In genomic region chr16:90402292-90402691, GRCm38 (mm10) we compare ENCODE assay signal across 24 mouse cellular contexts. TPM values are rescaled to one million over a fixed set of nuclear protein-coding genes. Genes with fewer than 3 reads are reported as not detected.
DNase-seq lines count a peak whose midpoint lies in the region; ATAC-seq and TF ChIP-seq lines count a peak whose summit lies in the region.
"Had no signal": no experiment of that assay in that cellular context is flagged by ENCODE, and none has a peak within 500 bp of the region (broad histone marks: within the 10 kb centered on the region; RNA-seq: fewer than 3 reads in every experiment).

No protein-coding gene starts in this region.

- no peak overlapping the region for H3K4me3 ChIP-seq in embryonic facial prominence, embryonic 12.5 days
- H3K4me3 ChIP-seq in embryonic facial prominence, embryonic 10.5 days: no peak overlapping the region
- no peak overlapping the region for H3K4me3 ChIP-seq in kidney, embryonic 16.5 days (ENCODE audit: low read length)
- H3K4me3 ChIP-seq in kidney, embryonic 14.5 days (ENCODE audit: low read length): no peak overlapping the region
- H3K4me3 ChIP-seq in lung, embryonic 15.5 days: no peak overlapping the region
- H3K4me3 ChIP-seq in lung, adult 2 months (replicated peaks; ENCODE audit: extremely low read depth, low read depth, low read length): no peak overlapping the region
- no peak overlapping the region for H3K4me3 ChIP-seq in intestine, postnatal 0 days (ENCODE audit: low read depth, low read length)
- H3K4me3 ChIP-seq: erythroblast, embryonic 14.5 days; forebrain, embryonic 15.5 days; heart, embryonic 10.5 days; hindbrain, embryonic 13.5 days; midbrain, embryonic 15.5 days; myocyte had no signal

- H3K9ac ChIP-seq in embryonic facial prominence, embryonic 12.5 days: no peak overlapping the region
- H3K9ac ChIP-seq in kidney, embryonic 16.5 days (replicated peaks; ENCODE audit: low read length): no peak overlapping the region
- H3K9ac ChIP-seq in kidney, embryonic 14.5 days (ENCODE audit: low read depth, low read length): no peak overlapping the region
- H3K9ac ChIP-seq in lung, embryonic 15.5 days: no peak overlapping the region
- no peak overlapping the region for H3K9ac ChIP-seq in intestine, postnatal 0 days (ENCODE audit: low read depth, low read length)
- H3K9ac ChIP-seq: forebrain, embryonic 15.5 days; hindbrain, embryonic 13.5 days; midbrain, embryonic 15.5 days had no signal

- H3K9me3 ChIP-seq in embryonic facial prominence, embryonic 12.5 days: no peaks in the 10 kb centered on the region
- no peaks in the 10 kb centered on the region for H3K9me3 ChIP-seq in embryonic facial prominence, embryonic 10.5 days
- no peaks in the 10 kb centered on the region for H3K9me3 ChIP-seq in kidney, embryonic 16.5 days (ENCODE audit: low read length)
- H3K9me3 ChIP-seq in kidney, embryonic 14.5 days (ENCODE audit: control insufficient read depth, low read length): no peaks in the 10 kb centered on the region
- H3K9me3 ChIP-seq in lung, embryonic 15.5 days: no peaks in the 10 kb centered on the region
- H3K9me3 ChIP-seq in intestine, postnatal 0 days (ENCODE audit: control insufficient read depth): no peaks in the 10 kb centered on the region
- H3K9me3 ChIP-seq: forebrain, embryonic 15.5 days; heart, embryonic 10.5 days; hindbrain, embryonic 13.5 days; midbrain, embryonic 15.5 days had no signal

- no peak overlapping the region for H3K4me2 ChIP-seq in embryonic facial prominence, embryonic 12.5 days (replicated peaks)
- H3K4me2 ChIP-seq in kidney, embryonic 16.5 days (replicated peaks; ENCODE audit: low read depth, low read length): no peak overlapping the region
- no peak overlapping the region for H3K4me2 ChIP-seq in kidney, embryonic 14.5 days (replicated peaks; ENCODE audit: low read depth, low read length)
- H3K4me2 ChIP-seq in lung, embryonic 15.5 days: no peak overlapping the region
- H3K4me2 ChIP-seq in intestine, postnatal 0 days (replicated peaks; ENCODE audit: low read depth): no peak overlapping the region
- H3K4me2 ChIP-seq: forebrain, embryonic 15.5 days; hindbrain, embryonic 13.5 days; midbrain, embryonic 15.5 days had no signal

- ATAC-seq in embryonic facial prominence, embryonic 12.5 days (ENCODE audit: insufficient number of reproducible peaks, insufficient read depth, low FRiP score, low TSS enrichment): no peak
- ATAC-seq in kidney, embryonic 16.5 days (ENCODE audit: low FRiP score, low TSS enrichment): peak; percentile 49; the same call in 1 of the 2 replicates
- ATAC-seq in kidney, embryonic 14.5 days (ENCODE audit: low FRiP score, low TSS enrichment): no peak
- ATAC-seq in lung, embryonic 15.5 days (ENCODE audit: borderline replicate concordance, extremely low read depth, low FRiP score, low TSS enrichment): no peak
- peak; percentile 64 for ATAC-seq in intestine, postnatal 0 days
- ATAC-seq: CD4-positive, CD25-positive, alpha-beta regulatory T cell, adult 4 months; forebrain, embryonic 15.5 days; inflammation-experienced regulatory T-cells, adult 6 months; midbrain, embryonic 15.5 days had no signal

- H3K27me3 ChIP-seq in embryonic facial prominence, embryonic 12.5 days: no peaks in the 10 kb centered on the region
- no peaks in the 10 kb centered on the region for H3K27me3 ChIP-seq in embryonic facial prominence, embryonic 10.5 days (replicated peaks; ENCODE audit: low read depth, poor library complexity, severe bottlenecking)
- H3K27me3 ChIP-seq in kidney, embryonic 16.5 days (ENCODE audit: insufficient read depth, low read length): no peaks in the 10 kb centered on the region
- no peaks in the 10 kb centered on the region for H3K27me3 ChIP-seq in kidney, embryonic 14.5 days (ENCODE audit: control insufficient read depth, insufficient read depth, low read length)
- no peaks in the 10 kb centered on the region for H3K27me3 ChIP-seq in lung, embryonic 15.5 days
- no peaks in the 10 kb centered on the region for H3K27me3 ChIP-seq in intestine, postnatal 0 days (replicated peaks; ENCODE audit: control insufficient read depth, insufficient read depth, low read length)
- H3K27me3 ChIP-seq: forebrain, embryonic 15.5 days; hindbrain, embryonic 13.5 days; midbrain, embryonic 15.5 days had no signal

- no peak for TF ChIP-seq CTCF in lung, adult 2 months (IDR thresholded peaks at IDR 0.05; ENCODE audit: insufficient read depth, low read length)
- no peak for TF ChIP-seq CTCF in intestine, postnatal 0 days (IDR thresholded peaks at IDR 0.05; ENCODE audit: low read depth)

- peak overlapping the region; percentile 93 for H3K27ac ChIP-seq in embryonic facial prominence, embryonic 12.5 days
- no peak overlapping the region for H3K27ac ChIP-seq in embryonic facial prominence, embryonic 10.5 days (replicated peaks)
- peak overlapping the region; percentile 54; the same call in 1 of the 2 replicates for H3K27ac ChIP-seq in kidney, embryonic 16.5 days (ENCODE audit: low read length)
- no peak overlapping the region for H3K27ac ChIP-seq in kidney, embryonic 14.5 days (ENCODE audit: low read depth, low read length)
- peak overlapping the region; percentile 70; the same call in 1 of the 2 replicates for H3K27ac ChIP-seq in lung, embryonic 15.5 days
- H3K27ac ChIP-seq in intestine, postnatal 0 days (ENCODE audit: low read depth, low read length): peak overlapping the region; percentile 21; the same call in 1 of the 2 replicates
- H3K27ac ChIP-seq: forebrain, embryonic 15.5 days; hindbrain, embryonic 13.5 days; midbrain, embryonic 15.5 days had no signal

- H3K36me3 ChIP-seq in embryonic facial prominence, embryonic 12.5 days: no peaks in the 10 kb centered on the region
- peaks cover 45% of the 10 kb centered on the region for H3K36me3 ChIP-seq in embryonic facial prominence, embryonic 10.5 days (replicated peaks)
- H3K36me3 ChIP-seq in kidney, embryonic 16.5 days (ENCODE audit: insufficient read depth, low read length): no peaks in the 10 kb centered on the region
- H3K36me3 ChIP-seq in kidney, embryonic 14.5 days (ENCODE audit: control insufficient read depth, insufficient read depth, low read length): peaks cover 3% of the 10 kb centered on the region; the same call in 1 of the 2 replicates
- no peaks in the 10 kb centered on the region for H3K36me3 ChIP-seq in lung, embryonic 15.5 days
- H3K36me3 ChIP-seq in intestine, postnatal 0 days (ENCODE audit: control insufficient read depth, insufficient read depth): no peaks in the 10 kb centered on the region
- H3K36me3 ChIP-seq: forebrain, embryonic 15.5 days; hindbrain, embryonic 13.5 days; midbrain, embryonic 15.5 days had no signal

- peaks cover 50% of the 10 kb centered on the region for H3K4me1 ChIP-seq in embryonic facial prominence, embryonic 12.5 days
- H3K4me1 ChIP-seq in embryonic facial prominence, embryonic 10.5 days: peaks cover 50% of the 10 kb centered on the region
- peaks cover 55% of the 10 kb centered on the region for H3K4me1 ChIP-seq in kidney, embryonic 16.5 days (ENCODE audit: insufficient read depth, low read length)
- H3K4me1 ChIP-seq in kidney, embryonic 14.5 days (ENCODE audit: control insufficient read depth, insufficient read depth, low read length): peaks cover 47% of the 10 kb centered on the region
- H3K4me1 ChIP-seq in lung, embryonic 15.5 days: peaks cover 46% of the 10 kb centered on the region
- H3K4me1 ChIP-seq in lung, adult 2 months (ENCODE audit: control insufficient read depth, insufficient read depth, low read length): no peaks in the 10 kb centered on the region
- 0 out of 2 replicates have a peak, but pooled peaks cover 6% of the 10 kb centered on the region for H3K4me1 ChIP-seq in intestine, postnatal 0 days (replicated peaks; ENCODE audit: control insufficient read depth, insufficient read depth, low read length)

- no peak for TF ChIP-seq POLR2A in lung, adult 2 months (IDR thresholded peaks at IDR 0.05; ENCODE audit: borderline replicate concordance, extremely low read depth, low read depth, low read length)

- WGBS in embryonic facial prominence, embryonic 12.5 days: 76% methylated on average over 7 of the region's 7 CpGs
- 86% methylated on average over 7 of the region's 7 CpGs for WGBS in embryonic facial prominence, embryonic 10.5 days
- WGBS in kidney, embryonic 16.5 days: 45% methylated on average over 7 of the region's 7 CpGs
- WGBS in kidney, embryonic 14.5 days: 51% methylated on average over 7 of the region's 7 CpGs
- 64% methylated on average over 7 of the region's 7 CpGs for WGBS in lung, embryonic 15.5 days
- WGBS in lung, adult 2 months: 67% methylated on average over 7 of the region's 7 CpGs
- 42% methylated on average over 7 of the region's 7 CpGs for WGBS in intestine, postnatal 0 days

- DNase-seq in embryonic facial prominence, embryonic 10.5 days (ENCODE audit: low spot score): no peak
- no peak for DNase-seq in lung, adult 2 months
- no peak for DNase-seq in adrenal gland, postnatal 14 days
- DNase-seq: adrenal gland, postnatal 36 days; cerebellum, adult 18-20 months; cerebellum, postnatal 36 days; gastrocnemius, postnatal 14 days; right cerebral cortex, postnatal 25 days; thymus, adult 2 months had no signal

RNA-seq across cellular contexts. Expression of gene Hunk, which starts 16.5 kb away (rescaled TPM):
- 23.8 and 25.0 TPM in 2 replicates for polyA plus RNA-seq in embryonic facial prominence, embryonic 12.5 days (2016; fragmentation: Nextera tagmentation; extraction: Ambion mirVana)
- polyA plus RNA-seq in embryonic facial prominence, embryonic 10.5 days (2016; fragmentation: Nextera tagmentation; extraction: Ambion mirVana): 16.5 and 17.2 TPM in 2 replicates
- polyA plus RNA-seq in kidney, embryonic 16.5 days (2015; fragmentation: Nextera tagmentation; extraction: Ambion mirVana): 11.3 and 12.7 TPM in 2 replicates
- 10.3 and 16.6 TPM in 2 replicates for polyA plus RNA-seq in kidney, embryonic 14.5 days (2014; fragmentation: Nextera tagmentation; extraction: Ambion mirVana)
- 14.8 and 16.6 TPM in 2 replicates for polyA plus RNA-seq in lung, embryonic 15.5 days (2015; fragmentation: Nextera tagmentation; extraction: Ambion mirVana)
- polyA plus RNA-seq in lung, adult 2 months (2012; rRNA removed): 4.3 and 5.3 TPM in 2 replicates
- polyA plus RNA-seq in intestine, postnatal 0 days (2015; fragmentation: Nextera tagmentation; extraction: Ambion mirVana): 1.9 and 2.0 TPM in 2 replicates
- total RNA-seq in adrenal gland, postnatal 14 days (2021): 4.8 and 6.2 TPM in 2 replicates
- total RNA-seq: megakaryocyte-erythroid progenitor cell, adult 5-6 weeks; MEL had no signal
- polyA plus RNA-seq: CD4-positive, CD25-positive, alpha-beta regulatory T cell, adult 4 months; erythroblast, embryonic 14.5 days had no signal

Comparison
In these comparisons a context has a peak if more than half of its experiments do, and no peak if none do; other contexts are left out.
1. ATAC-seq: peak in kidney, embryonic 16.5 days (single experiment) and intestine, postnatal 0 days (single experiment); none in embryonic facial prominence, embryonic 12.5 days (single experiment), kidney, embryonic 14.5 days (single experiment) and lung, embryonic 15.5 days (single experiment).
2. H3K27ac ChIP-seq: peak in embryonic facial prominence, embryonic 12.5 days (single experiment), kidney, embryonic 16.5 days (single experiment), lung, embryonic 15.5 days (single experiment) and intestine, postnatal 0 days (single experiment); none in embryonic facial prominence, embryonic 10.5 days (single experiment) and kidney, embryonic 14.5 days (single experiment).